In the genomic region with DNA sequence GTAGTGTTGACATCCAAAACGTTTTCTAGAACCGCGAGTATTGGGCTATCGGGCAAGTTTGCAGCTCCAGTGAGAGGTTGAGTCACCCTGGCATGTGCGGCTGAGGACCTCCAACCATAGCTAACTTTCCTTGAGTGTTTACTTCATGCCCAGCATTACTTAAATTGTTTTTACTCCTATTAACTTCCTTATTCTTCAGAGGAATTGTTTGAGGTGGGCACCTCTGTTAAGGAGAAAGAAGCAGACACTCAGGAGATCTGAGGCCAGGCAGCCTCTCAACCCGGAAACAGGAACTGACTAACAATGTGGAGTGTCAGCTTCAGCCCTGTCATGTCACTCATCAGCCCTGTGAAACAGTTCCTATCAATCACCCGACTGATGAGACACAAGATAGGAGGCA, we compare ENCODE assay signal across 26 mouse cellular contexts. TPM values are rescaled to one million over a fixed set of nuclear protein-coding genes. Genes with fewer than 3 reads are reported as not detected.
DNase-seq lines count a peak whose midpoint lies in the region; ATAC-seq and TF ChIP-seq lines count a peak whose summit lies in the region.
"Had no signal": no experiment of that assay in that cellular context is flagged by ENCODE, and none has a peak within 500 bp of the region (broad histone marks: within the 10 kb centered on the region; RNA-seq: fewer than 3 reads in every experiment).

No protein-coding gene starts in this region.

- H3K36me3 ChIP-seq in kidney, embryonic 15.5 days = 0 out of 2 replicates have a peak, but pooled peaks cover 4% of the 10 kb centered on the region
- 0 out of 2 replicates have a peak, but pooled peaks cover 3% of the 10 kb centered on the region for H3K36me3 ChIP-seq in kidney, embryonic 16.5 days (ENCODE audit: insufficient read depth, low read length)
- peaks cover 57% of the 10 kb centered on the region for H3K36me3 ChIP-seq in midbrain, embryonic 10.5 days
- no peaks in the 10 kb centered on the region for H3K36me3 ChIP-seq in midbrain, postnatal 0 days (ENCODE audit: insufficient read depth, low read length)
- H3K36me3 ChIP-seq: forebrain, embryonic 12.5 days; G1E; hindbrain, embryonic 15.5 days; intestine, embryonic 15.5 days had no signal

- DNase-seq in gastrocnemius, adult 2 months = peak; percentile 8
- DNase-seq in gastrocnemius, postnatal 10 days = no peak
- DNase-seq in midbrain, embryonic 10.5 days (ENCODE audit: low spot score) = no peak
- DNase-seq in midbrain, postnatal 0 days (ENCODE audit: low spot score) = no peak
- no peak for DNase-seq in spleen, postnatal 4 days (ENCODE audit: low spot score in 2 of 2)
- DNase-seq: adrenal gland, postnatal 10 days; cerebellum, adult 18-20 months; cerebellum, postnatal 25 days; gastrocnemius, postnatal 14 days; heart, postnatal 10 days; left cerebral cortex, postnatal 4 days; liver, postnatal 0 days; right cerebral cortex, postnatal 4 days had no signal

- intact Hi-C loops in gastrocnemius, adult 2 months (cut with DNase I) = no loop called here

- no peak overlapping the region for H3K4me3 ChIP-seq in gastrocnemius, adult 2 months
- H3K4me3 ChIP-seq in kidney, embryonic 15.5 days (replicated peaks) = no peak overlapping the region
- H3K4me3 ChIP-seq in kidney, embryonic 16.5 days (ENCODE audit: low read length) = no peak overlapping the region
- no peak overlapping the region for H3K4me3 ChIP-seq in midbrain, embryonic 10.5 days
- no peak overlapping the region for H3K4me3 ChIP-seq in midbrain, postnatal 0 days (ENCODE audit: low read depth, low read length)
- H3K4me3 ChIP-seq: forebrain, embryonic 12.5 days; hindbrain, embryonic 15.5 days; intestine, embryonic 15.5 days; left cerebral cortex, adult 2 months had no signal

- H3K9ac ChIP-seq in kidney, embryonic 15.5 days = no peak overlapping the region
- no peak overlapping the region for H3K9ac ChIP-seq in kidney, embryonic 16.5 days (replicated peaks; ENCODE audit: low read length)
- H3K9ac ChIP-seq in midbrain, postnatal 0 days (replicated peaks; ENCODE audit: low read length, poor library complexity, severe bottlenecking) = no peak overlapping the region
- H3K9ac ChIP-seq: forebrain, embryonic 12.5 days; hindbrain, embryonic 15.5 days; intestine, embryonic 15.5 days; liver, postnatal 0 days had no signal

- ATAC-seq in kidney, embryonic 15.5 days (replicated peaks; ENCODE audit: low FRiP score) = no peak
- no peak for ATAC-seq in kidney, embryonic 16.5 days (ENCODE audit: low FRiP score, low TSS enrichment)
- ATAC-seq in midbrain, postnatal 0 days (ENCODE audit: low FRiP score) = no peak
- 0 out of 2 replicates have a peak, but pooled peaks have one; percentile 36 for ATAC-seq in common myeloid progenitor, adult 5-6 weeks (replicated peaks; ENCODE audit: low read depth, poor library complexity, severe bottlenecking)
- ATAC-seq: activated CD4-positive, CD25-positive, alpha-beta regulatory T cell, adult 4 months; intestine, embryonic 15.5 days; liver, postnatal 0 days; midbrain, embryonic 16.5 days had no signal

- H3K9me3 ChIP-seq in kidney, embryonic 15.5 days (replicated peaks) = no peaks in the 10 kb centered on the region
- no peaks in the 10 kb centered on the region for H3K9me3 ChIP-seq in kidney, embryonic 16.5 days (ENCODE audit: low read length)
- peaks cover 4% of the 10 kb centered on the region; the same call in 1 of the 2 replicates for H3K9me3 ChIP-seq in midbrain, embryonic 10.5 days (replicated peaks)
- no peaks in the 10 kb centered on the region for H3K9me3 ChIP-seq in midbrain, postnatal 0 days (ENCODE audit: low read length)
- H3K9me3 ChIP-seq: forebrain, embryonic 12.5 days; G1E; hindbrain, embryonic 15.5 days; intestine, embryonic 15.5 days had no signal

- H3K4me1 ChIP-seq in kidney, embryonic 15.5 days = peaks cover 39% of the 10 kb centered on the region
- peaks cover 31% of the 10 kb centered on the region for H3K4me1 ChIP-seq in kidney, embryonic 16.5 days (ENCODE audit: insufficient read depth, low read length)
- peaks cover 71% of the 10 kb centered on the region for H3K4me1 ChIP-seq in midbrain, embryonic 10.5 days
- no peaks in the 10 kb centered on the region for H3K4me1 ChIP-seq in midbrain, postnatal 0 days (ENCODE audit: insufficient read depth, low read length)

- 78% methylated on average over 7 of the region's 7 CpGs for WGBS in kidney, embryonic 15.5 days
- 76% methylated on average over 7 of the region's 7 CpGs for WGBS in kidney, embryonic 16.5 days
- 86% methylated on average over 7 of the region's 7 CpGs for WGBS in midbrain, embryonic 10.5 days
- WGBS in midbrain, postnatal 0 days = 83% methylated on average over 7 of the region's 7 CpGs

- peak overlapping the region; percentile 63 for H3K27ac ChIP-seq in gastrocnemius, adult 2 months
- H3K27ac ChIP-seq in kidney, embryonic 15.5 days = 0 out of 2 replicates have a peak overlapping the region, but pooled peaks have one; percentile 46
- H3K27ac ChIP-seq in kidney, embryonic 16.5 days (ENCODE audit: low read length) = no peak overlapping the region
- peak overlapping the region; percentile 78 for H3K27ac ChIP-seq in midbrain, embryonic 10.5 days (replicated peaks)
- H3K27ac ChIP-seq in midbrain, postnatal 0 days (ENCODE audit: low read depth, low read length) = no peak overlapping the region
- H3K27ac ChIP-seq: forebrain, embryonic 12.5 days; hindbrain, embryonic 15.5 days; intestine, embryonic 15.5 days; left cerebral cortex, adult 2 months had no signal

- no peak overlapping the region for H3K4me2 ChIP-seq in kidney, embryonic 15.5 days
- H3K4me2 ChIP-seq in kidney, embryonic 16.5 days (replicated peaks; ENCODE audit: low read depth, low read length) = no peak overlapping the region
- H3K4me2 ChIP-seq in midbrain, postnatal 0 days (ENCODE audit: low read depth, low read length, poor library complexity, severe bottlenecking) = no peak overlapping the region
- H3K4me2 ChIP-seq: forebrain, embryonic 12.5 days; hindbrain, embryonic 15.5 days; intestine, embryonic 15.5 days had no signal

- TF ChIP-seq CTCF in gastrocnemius, adult 2 months (IDR thresholded peaks at IDR 0.05) = no peak
- no peak for TF ChIP-seq CTCF in midbrain, postnatal 0 days (IDR thresholded peaks at IDR 0.05)

- no peaks in the 10 kb centered on the region for H3K27me3 ChIP-seq in kidney, embryonic 15.5 days
- no peaks in the 10 kb centered on the region for H3K27me3 ChIP-seq in kidney, embryonic 16.5 days (ENCODE audit: insufficient read depth, low read length)
- no peaks in the 10 kb centered on the region for H3K27me3 ChIP-seq in midbrain, embryonic 10.5 days (ENCODE audit: low read depth, poor library complexity, severe bottlenecking)
- H3K27me3 ChIP-seq in midbrain, postnatal 0 days (ENCODE audit: insufficient read depth, low read length) = no peaks in the 10 kb centered on the region
- H3K27me3 ChIP-seq: forebrain, embryonic 12.5 days; hindbrain, embryonic 15.5 days; intestine, embryonic 15.5 days had no signal

RNA-seq across cellular contexts. Expression of gene Sox13, which starts 17.6 kb away (rescaled TPM):
- total RNA-seq in gastrocnemius, adult 2 months (2021) = 10 to 100 TPM in 1 of 2 experiments, 1 to 10 TPM in 1; 8.9 to 12.4 TPM
- total RNA-seq in gastrocnemius, postnatal 10 days (2021) = 10 to 100 TPM; 10.1 to 15.9 TPM
- 15.0 and 16.2 TPM in 2 replicates for polyA plus RNA-seq in kidney, embryonic 15.5 days (2015; fragmentation: Nextera tagmentation; extraction: Ambion mirVana)
- polyA plus RNA-seq in kidney, embryonic 16.5 days (2015; fragmentation: Nextera tagmentation; extraction: Ambion mirVana) = 11.5 and 12.8 TPM in 2 replicates
- polyA plus RNA-seq in midbrain, embryonic 10.5 days (2016; fragmentation: Nextera tagmentation; extraction: Ambion mirVana) = 28.5 and 32.0 TPM in 2 replicates
- 16.5 and 17.3 TPM in 2 replicates for total RNA-seq in midbrain, postnatal 0 days (2014; rRNA removed)
- polyA plus RNA-seq in midbrain, postnatal 0 days (2015; fragmentation: Nextera tagmentation; extraction: Ambion mirVana) = 3.3 and 4.7 TPM in 2 replicates
- 0.49 and 3.1 TPM in 2 replicates for total RNA-seq in common myeloid progenitor, adult 5-6 weeks (2017)
- polyA plus RNA-seq: activated CD4-positive, CD25-positive, alpha-beta regulatory T cell, adult 4 months had no signal

RNA-seq across cellular contexts. Expression of gene Etnk2, which starts 43.2 kb away (rescaled TPM):
- total RNA-seq in gastrocnemius, adult 2 months (2021) = under 1 TPM; 0.10 to 0.20 TPM
- total RNA-seq in gastrocnemius, postnatal 10 days (2021) = under 1 TPM; 0.19 to 0.47 TPM
- 3.3 and 4.0 TPM in 2 replicates for polyA plus RNA-seq in kidney, embryonic 15.5 days (2015; fragmentation: Nextera tagmentation; extraction: Ambion mirVana)
- polyA plus RNA-seq in kidney, embryonic 16.5 days (2015; fragmentation: Nextera tagmentation; extraction: Ambion mirVana) = 3.9 and 4.9 TPM in 2 replicates
- 3.4 and 3.9 TPM in 2 replicates for polyA plus RNA-seq in midbrain, embryonic 10.5 days (2016; fragmentation: Nextera tagmentation; extraction: Ambion mirVana)
- 49.8 and 52.0 TPM in 2 replicates for total RNA-seq in midbrain, postnatal 0 days (2014; rRNA removed)
- polyA plus RNA-seq in midbrain, postnatal 0 days (2015; fragmentation: Nextera tagmentation; extraction: Ambion mirVana) = 34.5 and 37.2 TPM in 2 replicates
- total RNA-seq in common myeloid progenitor, adult 5-6 weeks (2017) = not detected in 2 replicates
- total RNA-seq: megakaryocyte-erythroid progenitor cell, adult 5-6 weeks had no signal
- polyA plus RNA-seq: G1E had no signal

RNA-seq across cellular contexts. Expression of gene Ren1, which starts 56.3 kb away (rescaled TPM):
- under 1 TPM in 1 of 2 experiments, not detected in 1; 0.15 TPM for total RNA-seq in gastrocnemius, adult 2 months (2021)
- not detected for total RNA-seq in gastrocnemius, postnatal 10 days (2021)
- 251 and 332 TPM in 2 replicates for polyA plus RNA-seq in kidney, embryonic 15.5 days (2015; fragmentation: Nextera tagmentation; extraction: Ambion mirVana)
- 412 and 490 TPM in 2 replicates for polyA plus RNA-seq in kidney, embryonic 16.5 days (2015; fragmentation: Nextera tagmentation; extraction: Ambion mirVana)
- polyA plus RNA-seq in midbrain, embryonic 10.5 days (2016; fragmentation: Nextera tagmentation; extraction: Ambion mirVana) = not detected in 2 replicates
- 0.14 TPM in 1 of 2 replicates, not detected in the other for total RNA-seq in midbrain, postnatal 0 days (2014; rRNA removed)
- 0.23 TPM in 1 of 2 replicates, not detected in the other for polyA plus RNA-seq in midbrain, postnatal 0 days (2015; fragmentation: Nextera tagmentation; extraction: Ambion mirVana)
- total RNA-seq in common myeloid progenitor, adult 5-6 weeks (2017) = not detected in 2 replicates
- total RNA-seq: G1E; gastrocnemius, postnatal 14 days; left cerebral cortex, adult 2 months; left cerebral cortex, postnatal 4 days; liver, adult 2 months; megakaryocyte-erythroid progenitor cell, adult 5-6 weeks had no signal
- polyA plus RNA-seq: activated CD4-positive, CD25-positive, alpha-beta regulatory T cell, adult 4 months; forebrain, embryonic 12.5 days; frontal cortex, adult 2 months; G1E; midbrain, embryonic 16.5 days had no signal

Comparison
In these comparisons a context has a peak if more than half of its experiments do, and no peak if none do; other contexts are left out.
1. H3K27ac ChIP-seq: peak in gastrocnemius, adult 2 months (single experiment), kidney, embryonic 15.5 days (single experiment) and midbrain, embryonic 10.5 days (single experiment); none in kidney, embryonic 16.5 days (single experiment) and midbrain, postnatal 0 days (single experiment).
2. RNA of gene Etnk2, which starts 43.2 kb away (total RNA-seq): 49.8 to 52.0 TPM in midbrain, postnatal 0 days; 0.19 to 0.47 TPM in gastrocnemius, postnatal 10 days, 0.10 to 0.20 TPM in gastrocnemius, adult 2 months and not detected in common myeloid progenitor, adult 5-6 weeks; every median in the first group is over 10 times any median in the second.